Comparison of ENCODE assay signal across 11 mouse cellular contexts in genomic region chr7:140966921-140967320, GRCm38 (mm10). TPM values are rescaled to one million over a fixed set of nuclear protein-coding genes. Genes with fewer than 3 reads are reported as not detected.
A peak's percentile ranks its signal among the peaks of the same experiment; 100 is the strongest.
DNase-seq lines count a peak whose midpoint lies in the region; ATAC-seq and TF ChIP-seq lines count a peak whose summit lies in the region.
"Had no signal": no experiment of that assay in that cellular context is flagged by ENCODE, and none has a peak within 500 bp of the region (broad histone marks: within the 10 kb centered on the region; RNA-seq: fewer than 3 reads in every experiment).

TSS of gene Ifitm1 (plus strand) at chr7:140967221.

- no peak within 1 kb of the TSS for H3K4me2 ChIP-seq in liver, postnatal 0 days (ENCODE audit: low read depth, low read length)

- no peak for ATAC-seq in liver, postnatal 0 days

- peaks cover 3% of the 10 kb centered on the region; the same call in 1 of the 2 replicates for H3K4me1 ChIP-seq in embryonic fibroblast, embryonic 13.5 days (ENCODE audit: control insufficient read depth, insufficient read depth, low read length)
- peaks cover 6% of the 10 kb centered on the region; the same call in 1 of the 2 replicates for H3K4me1 ChIP-seq in liver, postnatal 0 days (ENCODE audit: insufficient read depth)

- peaks cover 2% of the 10 kb centered on the region for H3K79me3 ChIP-seq in C2C12 (ENCODE audit: low read depth)

- no peaks in the 10 kb centered on the region for H3K27me3 ChIP-seq in C2C12 (ENCODE audit: control insufficient read depth, insufficient read depth, insufficient read length)
- H3K27me3 ChIP-seq in liver, postnatal 0 days (ENCODE audit: insufficient read depth, low read length), result no peaks in the 10 kb centered on the region

- H3K4me3 ChIP-seq in C2C12 (ENCODE audit: insufficient read depth, poor library complexity, severe bottlenecking), result no peak within 1 kb of the TSS
- no peak within 1 kb of the TSS for H3K4me3 ChIP-seq in embryonic fibroblast, embryonic 13.5 days (ENCODE audit: insufficient read depth, low read length)
- no peak within 1 kb of the TSS for H3K4me3 ChIP-seq in liver, postnatal 0 days (ENCODE audit: low read depth, low read length)

- H3K9me3 ChIP-seq in liver, postnatal 0 days (ENCODE audit: low read length), result no peaks in the 10 kb centered on the region

- H3K9ac ChIP-seq in liver, postnatal 0 days (replicated peaks), result no peak within 1 kb of the TSS

- H3K36me3 ChIP-seq in C2C12 (ENCODE audit: control insufficient read depth, insufficient read depth), result no peaks in the 10 kb centered on the region
- no peaks in the 10 kb centered on the region for H3K36me3 ChIP-seq in liver, postnatal 0 days (replicated peaks; ENCODE audit: insufficient read depth, low read length)

- no peak within 1 kb of the TSS for H3ac ChIP-seq in C2C12 (ENCODE audit: control insufficient read depth, insufficient read length, low read depth)

- TF ChIP-seq EP300 in liver, postnatal 0 days (IDR thresholded peaks at IDR 0.05; ENCODE audit: low read depth), result no peak

- peak; percentile 41 for DNase-seq in heart, adult 11 months
- DNase-seq in heart, postnatal 4 days, result no peak
- DNase-seq in liver, postnatal 0 days, result no peak
- no peak for DNase-seq in left cerebral cortex, adult 18-20 months (ENCODE audit: low spot score in 2 of 2)
- no peak for DNase-seq in layer of hippocampus, adult 9-10 months (ENCODE audit: low spot score)
- DNase-seq in cerebellum, adult 8-10 months, result no peak
- DNase-seq: cerebellum, adult 18-20 months; kidney, postnatal 14 days; right cerebral cortex, postnatal 4 days had no signal

- TF ChIP-seq POLR2A in embryonic fibroblast, embryonic 13.5 days (IDR thresholded peaks at IDR 0.05; ENCODE audit: low read depth, low read length), result no peak

- no peak within 1 kb of the TSS for H3K27ac ChIP-seq in embryonic fibroblast, embryonic 13.5 days (ENCODE audit: insufficient read depth, low read length)
- no peak within 1 kb of the TSS for H3K27ac ChIP-seq in liver, postnatal 0 days (ENCODE audit: low read depth)

- peaks cover 11% of the 10 kb centered on the region for H3K79me2 ChIP-seq in C2C12 (ENCODE audit: control insufficient read depth, insufficient read depth)

- no peak for TF ChIP-seq CTCF in C2C12 (IDR thresholded peaks at IDR 0.05; ENCODE audit: control insufficient read depth, insufficient read depth, insufficient read length)
- TF ChIP-seq CTCF in embryonic fibroblast, embryonic 13.5 days (IDR thresholded peaks at IDR 0.05; ENCODE audit: borderline replicate concordance, insufficient read depth, low read length), result no peak
- TF ChIP-seq CTCF in liver, postnatal 0 days (IDR thresholded peaks at IDR 0.05; ENCODE audit: low read depth), result no peak

- 73% methylated on average over 4 of the region's 4 CpGs for WGBS in liver, postnatal 0 days (ENCODE audit: insufficient replicate concordance)

TF ChIP-seq in C2C12, 6 proteins besides CTCF, POLR2A, EP300 and RAD21:
- TF ChIP-seq MYOG (IDR thresholded peaks at IDR 0.05; ENCODE audit: control insufficient read depth, extremely low read depth, insufficient read length), result no peak

RNA-seq across cellular contexts. Expression of gene Ifitm1, which starts in this region (rescaled TPM):
- 1 to 10 TPM; 2.6 to 3.0 TPM for total RNA-seq in heart, postnatal 4 days (2021)
- 60.7 TPM for polyA plus RNA-seq in C2C12 (2012; fragmentation: generic; extraction: Trizol)
- 5.1 and 16.5 TPM in 2 replicates for polyA plus RNA-seq in embryonic fibroblast, embryonic 13.5 days (2011; ENCODE audit: insufficient read length, low read depth, missing spikeins)
- 33.4 and 38.6 TPM in 2 replicates for polyA plus RNA-seq in liver, postnatal 0 days (2015; fragmentation: Nextera tagmentation; extraction: Ambion mirVana)
- total RNA-seq in left cerebral cortex, adult 18-20 months (2021), result 1 to 10 TPM; 2.0 to 3.4 TPM
